Mouse (Mus musculus) CH12.LX (cell line): ENCODE data around the gene Tmcc1.

Experiments
- CTCF ChIP-seq, 2 experiments: IDR thresholded peaks in 1 of 2; conservative IDR thresholded peaks in 1 of 2; 2 replicates each; pipeline ENCODE4 v1.5.1; 2011 to 2012; ENCODE audit warnings: low read depth in 2 of 2, low read length in 2 of 2, improper control_type of control experiment in 1 of 2, inconsistent platforms in 1 of 2, mild to moderate bottlenecking in 1 of 2, moderate library complexity in 1 of 2
- E2F4 ChIP-seq: IDR thresholded peaks from 2 replicates; pipeline ENCODE4 v1.6.1; 2011; ENCODE audit warnings: low read depth, low read length, improper control_type of control experiment; ENCODE audit not compliant: insufficient replicate concordance
- EP300 ChIP-seq: IDR thresholded peaks from 2 replicates; pipeline ENCODE4 v1.6.1; 2011; ENCODE audit warnings: low read length, improper control_type of control experiment
- JUND ChIP-seq: conservative IDR thresholded peaks from 2 replicates; pipeline ENCODE4 v1.6.1; 2011; ENCODE audit warnings: low read depth, low read length, improper control_type of control experiment
- KAT2A ChIP-seq: IDR thresholded peaks from 2 replicates; pipeline ENCODE4 v1.6.1; 2012; ENCODE audit warnings: low read length, improper control_type of control experiment, inconsistent platforms; ENCODE audit not compliant: insufficient replicate concordance
- MAX ChIP-seq: IDR thresholded peaks from 2 replicates; pipeline ENCODE4 v1.6.1; 2011; ENCODE audit warnings: low read length, improper control_type of control experiment
- MXI1 ChIP-seq: IDR thresholded peaks from 2 replicates; pipeline ENCODE4 v1.6.1; 2011; ENCODE audit warnings: mild to moderate bottlenecking, low read depth, low read length, improper control_type of control experiment
- POLR2A ChIP-seq: IDR thresholded peaks from 2 replicates; pipeline ENCODE4 v1.6.1; 2011; ENCODE audit warnings: low read depth, mild to moderate bottlenecking, improper control_type of control experiment, low read length
- POLR2AphosphoS2 ChIP-seq: IDR thresholded peaks from 2 replicates; pipeline ENCODE4 v1.6.1; 2011; ENCODE audit warnings: low read depth, low read length, improper control_type of control experiment
- SIN3A ChIP-seq: IDR thresholded peaks from 2 replicates; pipeline ENCODE4 v1.6.1; 2012; ENCODE audit warnings: low read length, improper control_type of control experiment, inconsistent platforms
- TCF12 ChIP-seq: IDR thresholded peaks from 2 replicates; pipeline ENCODE4 v1.6.1; 2014; ENCODE audit warnings: low read depth, mild to moderate bottlenecking, inconsistent platforms, low read length, improper control_type of control experiment
- ZC3H11A ChIP-seq: IDR thresholded peaks from 2 replicates; pipeline ENCODE4 v1.6.1; 2012; ENCODE audit warnings: low read depth, mild to moderate bottlenecking, inconsistent platforms, low read length, improper control_type of control experiment
- ZMIZ1 ChIP-seq: IDR thresholded peaks from 2 replicates; pipeline ENCODE4 v1.6.1; 2012; ENCODE audit warnings: low read depth, mild to moderate bottlenecking, inconsistent platforms, low read length, improper control_type of control experiment

DNA sequence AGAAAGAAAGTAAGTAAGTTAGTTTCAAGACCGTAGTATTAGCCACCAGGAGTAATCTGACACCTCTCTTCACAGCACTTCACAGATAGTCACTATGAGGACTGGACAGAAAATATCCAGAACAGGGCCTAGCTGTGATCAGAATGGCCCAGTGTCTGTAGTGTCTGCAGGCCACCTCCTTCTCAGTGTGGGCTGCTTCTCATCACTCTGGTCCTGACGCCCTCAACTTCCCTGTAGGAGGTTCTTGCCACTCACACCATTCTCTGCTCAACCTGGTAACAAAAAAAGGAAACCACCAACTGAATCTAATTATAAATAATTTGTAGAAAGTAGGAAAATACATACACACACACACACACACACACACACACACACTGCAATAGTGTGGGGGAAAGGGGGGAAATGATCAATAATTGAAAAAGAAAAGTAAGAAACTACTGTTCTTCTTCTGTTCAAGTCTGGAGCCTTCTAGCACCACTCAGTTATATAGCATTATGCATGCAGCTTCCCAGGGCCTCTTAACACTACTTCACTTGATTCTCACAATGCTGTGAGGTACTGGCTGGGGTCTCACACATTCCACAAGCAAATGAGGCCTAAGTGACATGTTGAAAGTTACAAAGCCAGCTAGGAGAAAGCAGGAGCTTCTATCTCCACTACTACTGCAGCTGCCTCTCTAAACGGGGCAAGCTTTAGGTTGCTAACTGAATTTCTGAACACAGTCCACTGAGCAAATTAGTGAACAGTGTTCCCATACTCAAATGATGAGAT is 38.2 kb downstream of the Tmcc1 start:
- no peak for TF ChIP-seq MAX
- TF ChIP-seq CTCF (conservative IDR thresholded peaks at IDR 0.05 in 1 of 2, IDR thresholded peaks at IDR 0.05 in 1 of 2; ENCODE audit: low read depth in 2 of 2, low read length in 2 of 2): no peak
- TF ChIP-seq EP300: no peak
- TF ChIP-seq JUND: no peak
- no peak for TF ChIP-seq POLR2AphosphoS2
- no peak for TF ChIP-seq E2F4
- no peak for TF ChIP-seq KAT2A
- no peak for TF ChIP-seq ZC3H11A
- no peak for TF ChIP-seq MXI1
- no peak for TF ChIP-seq POLR2A
- TF ChIP-seq SIN3A: no peak
- TF ChIP-seq TCF12: no peak
- TF ChIP-seq ZMIZ1: no peak
